Mouse (Mus musculus) liver, adult (tissue): ENCODE data around the gene Copa.

Source experiments
- GATA4 ChIP-seq: IDR thresholded peaks from 2 replicates; pipeline ENCODE4 v1.6.1; 2014; ENCODE audit warnings: mild to moderate bottlenecking, low read length; ENCODE audit not compliant: insufficient replicate concordance

The Copa gene

GRCm38 (mm10) chr1:172063291-172064023 lies 18.9 kb upstream of the Copa start:
- TF ChIP-seq GATA4, result no peak

- TF ChIP-seq GATA4, result no peak
Measured at GRCm38 (mm10) chr1:172064613-172065141, 17.7 kb upstream of the Copa start.

- TF ChIP-seq GATA4, result no peak
Measured at GRCm38 (mm10) chr1:172070227-172070626, 12.1 kb upstream of the Copa start.

- TF ChIP-seq GATA4, result no peak
Measured at GRCm38 (mm10) chr1:172071556-172071955, 10.8 kb upstream of the Copa start.

- no peak for TF ChIP-seq GATA4
Measured at GRCm38 (mm10) chr1:172072604-172073003, 9.7 kb upstream of the Copa start.

GRCm38 (mm10) chr1:172077981-172078380 lies 4.3 kb upstream of the Copa start:
- TF ChIP-seq GATA4, result peak; percentile 62; the same call in 1 of the 2 replicates

- TF ChIP-seq GATA4, result no peak
Measured at GRCm38 (mm10) chr1:172082899-172083445, 643 bp downstream of the Copa start.

- no peak for TF ChIP-seq GATA4
Measured at GRCm38 (mm10) chr1:172093522-172093921, 11.2 kb downstream of the Copa start.

- TF ChIP-seq GATA4, result no peak
Measured at GRCm38 (mm10) chr1:172094295-172094694, 12.0 kb downstream of the Copa start.

- TF ChIP-seq GATA4, result no peak
Measured at GRCm38 (mm10) chr1:172095202-172095601, 12.9 kb downstream of the Copa start.

- TF ChIP-seq GATA4, result no peak; the same call in 1 of the 2 replicates
Measured at GRCm38 (mm10) chr1:172099325-172100033, 17.1 kb downstream of the Copa start.

GRCm38 (mm10) chr1:172103619-172104018 lies 21.3 kb downstream of the Copa start:
- no peak for TF ChIP-seq GATA4

GRCm38 (mm10) chr1:172105101-172105500 lies 22.8 kb downstream of the Copa start:
- TF ChIP-seq GATA4, result no peak

- TF ChIP-seq GATA4, result no peak
Measured at GRCm38 (mm10) chr1:172107777-172108477, 25.6 kb downstream of the Copa start.

GRCm38 (mm10) chr1:172116948-172117347 lies 34.6 kb downstream of the Copa start:
- no peak for TF ChIP-seq GATA4
